Mouse (Mus musculus): Measurements from ENCODE around the gene Sox13. TPM values are rescaled to one million over a fixed set of nuclear protein-coding genes. Genes with fewer than 3 reads are reported as not detected.

Gene Sox13
- total and polyA plus RNA-seq, 2 experiments from 2014 or later: 3.3 to 13.1 TPM

- Histone ChIP-seq H3K9me3 (ENCODE audit: low read length) (no peaks in the 10 kb centered on the region), H3K4me3 (ENCODE audit: low read length) (no peak overlapping the region), H3K27me3 (ENCODE audit: insufficient read depth, low read length) (no peaks in the 10 kb centered on the region), H3K9ac (replicated peaks; ENCODE audit: low read length) (no peak overlapping the region), H3K4me1 (ENCODE audit: insufficient read depth, low read length) (no peaks in the 10 kb centered on the region), H3K27ac (no peak overlapping the region), H3K36me3 (ENCODE audit: insufficient read depth, low read length) (no peaks in the 10 kb centered on the region), H3K4me2 (ENCODE audit: low read depth, low read length) (no peak overlapping the region)
- ATAC-seq: no peak
- TF ChIP-seq CTCF (IDR thresholded peaks at IDR 0.05; ENCODE audit: low read depth): no peak
- 47% methylated on average over 2 of the region's 2 CpGs for WGBS
- no peak for DNase-seq (ENCODE audit: low spot score)
These were observed 3.1 kb downstream of the Sox13 start for GRCm38 (mm10) chr1:133421061-133421460.

DNA sequence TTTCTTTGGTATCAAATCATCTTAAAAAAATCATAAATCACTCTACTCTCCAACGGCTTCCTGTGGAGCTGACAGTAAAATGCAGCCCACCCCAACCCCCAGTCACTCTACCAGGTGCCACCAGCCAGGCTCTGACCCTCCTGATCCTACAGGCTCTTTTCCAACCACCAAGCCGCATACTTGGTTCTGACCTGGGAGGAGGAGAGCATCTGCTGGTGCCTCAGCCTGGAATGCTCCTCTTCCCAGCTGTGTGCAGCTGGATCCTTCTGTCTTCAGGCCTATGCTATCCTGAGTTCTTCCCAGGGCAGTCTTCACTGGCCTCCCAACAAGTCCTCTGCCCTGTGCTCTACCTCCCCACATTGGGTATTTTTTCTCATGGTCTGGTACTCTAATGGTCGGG is 3.7 kb downstream of the Sox13 start:
- Histone ChIP-seq H3K27ac (no peak overlapping the region), H3K4me1 (ENCODE audit: insufficient read depth, low read length) (peaks cover 2% of the 10 kb centered on the region; the same call in 1 of the 2 replicates), H3K27me3 (ENCODE audit: insufficient read depth, low read length) (no peaks in the 10 kb centered on the region), H3K36me3 (ENCODE audit: insufficient read depth, low read length) (no peaks in the 10 kb centered on the region), H3K4me3 (ENCODE audit: low read length) (no peak overlapping the region), H3K9me3 (ENCODE audit: low read length) (no peaks in the 10 kb centered on the region), H3K4me2 (ENCODE audit: low read depth, low read length) (no peak overlapping the region), H3K9ac (replicated peaks; ENCODE audit: low read length) (no peak overlapping the region)
- WGBS: 58% methylated on average over 3 of the region's 3 CpGs
- DNase-seq (ENCODE audit: low spot score) (no peak), ATAC-seq (no peak)
- TF ChIP-seq CTCF (IDR thresholded peaks at IDR 0.05; ENCODE audit: low read depth): no peak

- Histone ChIP-seq H3K9ac (replicated peaks; ENCODE audit: low read length) (no peak overlapping the region), H3K4me2 (ENCODE audit: low read depth, low read length) (no peak overlapping the region), H3K27me3 (ENCODE audit: insufficient read depth, low read length) (no peaks in the 10 kb centered on the region), H3K9me3 (ENCODE audit: low read length) (no peaks in the 10 kb centered on the region), H3K27ac (no peak overlapping the region), H3K4me1 (ENCODE audit: insufficient read depth, low read length) (peaks cover 9% of the 10 kb centered on the region; the same call in 1 of the 2 replicates), H3K4me3 (ENCODE audit: low read length) (no peak overlapping the region), H3K36me3 (ENCODE audit: insufficient read depth, low read length) (no peaks in the 10 kb centered on the region)
- no peak for DNase-seq (ENCODE audit: low spot score)
- 80% methylated on average over 3 of the region's 3 CpGs for WGBS
- TF ChIP-seq CTCF (IDR thresholded peaks at IDR 0.05; ENCODE audit: low read depth): no peak
- ATAC-seq: no peak
These were observed 4.9 kb downstream of the Sox13 start for GRCm38 (mm10) chr1:133419178-133419834.

- ATAC-seq: peak; percentile 57; the same call in 1 of the 2 replicates
- DNase-seq (ENCODE audit: low spot score): peak; percentile 45
- Histone ChIP-seq H3K36me3 (ENCODE audit: insufficient read depth, low read length) (no peaks in the 10 kb centered on the region), H3K4me1 (ENCODE audit: insufficient read depth, low read length) (peaks cover 9% of the 10 kb centered on the region; the same call in 1 of the 2 replicates), H3K4me2 (ENCODE audit: low read depth, low read length) (peak overlapping the region; percentile 53), H3K27me3 (ENCODE audit: insufficient read depth, low read length) (no peaks in the 10 kb centered on the region), H3K4me3 (ENCODE audit: low read length) (peak overlapping the region; percentile 23), H3K27ac (peak overlapping the region; percentile 49; the same call in 1 of the 2 replicates), H3K9ac (replicated peaks; ENCODE audit: low read length) (peak overlapping the region; percentile 30), H3K9me3 (ENCODE audit: low read length) (no peaks in the 10 kb centered on the region)
- WGBS: 21% methylated on average over 28 of the region's 28 CpGs
- TF ChIP-seq CTCF (IDR thresholded peaks at IDR 0.05; ENCODE audit: low read depth): no peak
These were observed 5.9 kb downstream of the Sox13 start for GRCm38 (mm10) chr1:133418164-133418800.

DNA sequence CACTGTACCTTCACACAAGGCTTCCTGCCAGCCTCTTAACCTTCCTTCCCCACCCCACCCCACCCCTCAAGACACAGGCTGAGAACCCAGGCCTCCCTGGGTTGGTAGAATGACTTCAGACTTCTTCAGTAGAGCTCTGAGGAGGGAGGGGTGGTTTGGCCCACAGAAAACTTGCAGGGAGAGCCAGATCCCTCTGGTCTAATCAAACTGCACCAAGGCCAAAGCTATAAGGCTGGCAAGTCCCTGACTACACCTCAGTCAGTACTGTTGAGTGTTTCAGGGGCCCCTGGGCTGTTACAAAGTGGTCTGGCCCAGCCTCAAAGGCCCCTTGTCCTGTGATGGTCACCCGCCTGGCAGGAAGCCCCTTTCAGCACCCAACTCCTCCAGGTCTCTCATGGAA is 6.6 kb downstream of the Sox13 start:
- ATAC-seq (0 out of 2 replicates have a peak, but pooled peaks have one; percentile 15), DNase-seq (ENCODE audit: low spot score) (no peak)
- peaks cover 9% of the 10 kb centered on the region; the same call in 1 of the 2 replicates for H3K4me1 ChIP-seq (ENCODE audit: insufficient read depth, low read length)
- no peaks in the 10 kb centered on the region for H3K27me3 ChIP-seq (ENCODE audit: insufficient read depth, low read length)
- no peaks in the 10 kb centered on the region for H3K36me3 ChIP-seq (ENCODE audit: insufficient read depth, low read length)
- H3K9ac ChIP-seq (replicated peaks; ENCODE audit: low read length): peak overlapping the region; percentile 30; the same call in 1 of the 2 replicates
- peak overlapping the region; percentile 53 for H3K4me2 ChIP-seq (ENCODE audit: low read depth, low read length)
- H3K9me3 ChIP-seq (ENCODE audit: low read length): no peaks in the 10 kb centered on the region
- no peak overlapping the region for H3K4me3 ChIP-seq (ENCODE audit: low read length)
- WGBS: 73% methylated on average over 1 of the region's 1 CpGs
- no peak for TF ChIP-seq CTCF (IDR thresholded peaks at IDR 0.05; ENCODE audit: low read depth)
- H3K27ac ChIP-seq: 0 out of 2 replicates have a peak overlapping the region, but pooled peaks have one; percentile 49

DNA sequence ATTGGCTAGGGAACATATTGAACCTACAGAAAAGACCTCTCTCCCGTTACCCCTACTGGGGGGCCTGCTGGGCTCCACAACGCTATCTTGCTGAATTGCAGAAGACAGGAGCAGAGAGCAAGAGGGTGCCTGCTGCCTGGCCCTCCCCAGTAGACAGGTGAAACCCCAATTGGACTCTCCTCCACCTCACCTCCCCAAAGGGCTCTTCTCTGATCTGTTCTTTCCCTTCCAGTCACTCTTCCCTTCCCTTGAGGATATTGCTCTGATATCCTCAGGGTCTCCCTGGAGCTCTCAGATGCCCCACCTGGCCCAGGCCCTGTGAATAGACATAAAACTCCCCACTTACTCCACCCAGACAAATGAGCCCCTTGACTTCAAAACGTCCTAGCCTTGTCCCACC is 7.1 kb downstream of the Sox13 start:
- WGBS: 67% methylated on average over 3 of the region's 3 CpGs
- Histone ChIP-seq H3K4me1 (ENCODE audit: insufficient read depth, low read length) (peaks cover 9% of the 10 kb centered on the region; the same call in 1 of the 2 replicates), H3K9me3 (ENCODE audit: low read length) (no peaks in the 10 kb centered on the region), H3K36me3 (ENCODE audit: insufficient read depth, low read length) (no peaks in the 10 kb centered on the region), H3K27me3 (ENCODE audit: insufficient read depth, low read length) (no peaks in the 10 kb centered on the region), H3K4me3 (ENCODE audit: low read length) (no peak overlapping the region), H3K9ac (replicated peaks; ENCODE audit: low read length) (no peak overlapping the region), H3K27ac (no peak overlapping the region), H3K4me2 (ENCODE audit: low read depth, low read length) (no peak overlapping the region)
- no peak for ATAC-seq
- no peak for TF ChIP-seq CTCF (IDR thresholded peaks at IDR 0.05; ENCODE audit: low read depth)
- no peak for DNase-seq (ENCODE audit: low spot score)

GRCm38 (mm10) chr1:133416472-133416871 is 7.7 kb downstream of the Sox13 start:
- ATAC-seq (no peak), DNase-seq (ENCODE audit: low spot score) (no peak)
- H3K9ac ChIP-seq (replicated peaks; ENCODE audit: low read length): no peak overlapping the region
- H3K4me1 ChIP-seq (ENCODE audit: insufficient read depth, low read length): peaks cover 9% of the 10 kb centered on the region; the same call in 1 of the 2 replicates
- no peak for TF ChIP-seq CTCF (IDR thresholded peaks at IDR 0.05; ENCODE audit: low read depth)
- no peaks in the 10 kb centered on the region for H3K36me3 ChIP-seq (ENCODE audit: insufficient read depth, low read length)
- 76% methylated on average over 7 of the region's 7 CpGs for WGBS
- no peak overlapping the region for H3K4me3 ChIP-seq (ENCODE audit: low read length)
- H3K27me3 ChIP-seq (ENCODE audit: insufficient read depth, low read length): no peaks in the 10 kb centered on the region
- no peaks in the 10 kb centered on the region for H3K9me3 ChIP-seq (ENCODE audit: low read length)
- no peak overlapping the region for H3K4me2 ChIP-seq (ENCODE audit: low read depth, low read length)
- no peak overlapping the region for H3K27ac ChIP-seq
